Mouse (Mus musculus): ENCODE results near the gene 2900026A02Rik.

- TF ChIP-seq POLR2A (IDR thresholded peaks at IDR 0.05; ENCODE audit: insufficient read length, low read depth), result no peak
- TF ChIP-seq TCF12 (IDR thresholded peaks at IDR 0.05; ENCODE audit: insufficient read depth, poor library complexity, severe bottlenecking), result no peak
- no peak for TF ChIP-seq USF1 (IDR thresholded peaks at IDR 0.05; ENCODE audit: low read depth)
- TF ChIP-seq MAX (IDR thresholded peaks at IDR 0.05; ENCODE audit: low read depth), result no peak
These were observed 109.7 kb downstream of the 2900026A02Rik start for GRCm38 (mm10) chr5:113111336-113111735.

Measured in myocyte (in vitro differentiated cells).